Mouse (Mus musculus): Measurements from ENCODE around the gene Thoc3. TPM values are rescaled to one million over a fixed set of nuclear protein-coding genes. Genes with fewer than 3 reads are reported as not detected.
"Not testable (repeated sequence)": the region's sequence is repeated elsewhere in the genome, so short reads cannot be mapped to it uniquely, and the experiment has no call there.

Thoc3 gene
- 10 to 100 TPM; 12.0 to 19.0 (median 16.5) TPM for total RNA-seq (2022)

- peak; percentile 75 to 82 for DNase-seq (ENCODE audit: low spot score in 2 of 2)
Measured at GRCm38 (mm10) chr13:54468098-54469011, at the start of gene Thoc3. TSS of gene Thoc3 (minus strand) at chr13:54468849.

GRCm38 (mm10) chr13:54505920-54506319, 37.3 kb upstream of the Thoc3 start:
- DNase-seq (ENCODE audit: low spot score in 2 of 2), result no peak

GRCm38 (mm10) chr13:54504611-54505260, 36.1 kb upstream of the Thoc3 start:
- no peak for DNase-seq (ENCODE audit: low spot score in 2 of 2)

- DNase-seq (ENCODE audit: low spot score in 2 of 2), result peak; percentile 50 to 59
Measured at GRCm38 (mm10) chr13:54503604-54504521, 35.2 kb upstream of the Thoc3 start, which contains the start of gene Simc1. TSS of gene Simc1 (plus strand) at chr13:54503779.

GRCm38 (mm10) chr13:54503278-54503603, 34.6 kb upstream of the Thoc3 start:
- DNase-seq (ENCODE audit: low spot score in 2 of 2), result no peak

- no peak for DNase-seq (ENCODE audit: low spot score in 2 of 2)
Measured at GRCm38 (mm10) chr13:54501957-54502690, 33.5 kb upstream of the Thoc3 start.

GRCm38 (mm10) chr13:54501352-54501751, 32.7 kb upstream of the Thoc3 start:
- no peak for DNase-seq (ENCODE audit: low spot score in 2 of 2)

- not testable (repeated sequence) for DNase-seq (ENCODE audit: low spot score in 2 of 2)
Measured at GRCm38 (mm10) chr13:54499551-54499950, 30.9 kb upstream of the Thoc3 start.

- DNase-seq (ENCODE audit: low spot score in 2 of 2), result no peak
Measured at GRCm38 (mm10) chr13:54491381-54491780, 22.7 kb upstream of the Thoc3 start.

GRCm38 (mm10) chr13:54490411-54490810, 21.8 kb upstream of the Thoc3 start:
- DNase-seq (ENCODE audit: low spot score in 2 of 2), result no peak

- no peak for DNase-seq (ENCODE audit: low spot score in 2 of 2)
Measured at GRCm38 (mm10) chr13:54481498-54481897, 12.8 kb upstream of the Thoc3 start.

- DNase-seq (ENCODE audit: low spot score in 2 of 2), result no peak
Measured at GRCm38 (mm10) chr13:54479286-54479685, 10.6 kb upstream of the Thoc3 start.

GRCm38 (mm10) chr13:54475702-54476101, 7.1 kb upstream of the Thoc3 start:
- DNase-seq (ENCODE audit: low spot score in 2 of 2), result no peak

- DNase-seq (ENCODE audit: low spot score in 2 of 2), result no peak
Measured at GRCm38 (mm10) chr13:54474996-54475395, 6.3 kb upstream of the Thoc3 start.

GRCm38 (mm10) chr13:54471967-54472366, 3.3 kb upstream of the Thoc3 start:
- no peak for DNase-seq (ENCODE audit: low spot score in 2 of 2)

- DNase-seq (ENCODE audit: low spot score in 2 of 2), result no peak
Measured at GRCm38 (mm10) chr13:54469012-54469354, 334 bp upstream of the Thoc3 start.

- no peak for DNase-seq (ENCODE audit: low spot score in 2 of 2)
Measured at GRCm38 (mm10) chr13:54459282-54459681, 9.4 kb downstream of the Thoc3 start.

- DNase-seq (ENCODE audit: low spot score in 2 of 2), result no peak
Measured at GRCm38 (mm10) chr13:54457062-54457461, 11.6 kb downstream of the Thoc3 start.

- no peak for DNase-seq (ENCODE audit: low spot score in 2 of 2)
Measured at GRCm38 (mm10) chr13:54447496-54448224, 21.0 kb downstream of the Thoc3 start.
